Mouse (Mus musculus): ENCODE data around the gene Cnot6.

Cnot6 gene

DNA sequence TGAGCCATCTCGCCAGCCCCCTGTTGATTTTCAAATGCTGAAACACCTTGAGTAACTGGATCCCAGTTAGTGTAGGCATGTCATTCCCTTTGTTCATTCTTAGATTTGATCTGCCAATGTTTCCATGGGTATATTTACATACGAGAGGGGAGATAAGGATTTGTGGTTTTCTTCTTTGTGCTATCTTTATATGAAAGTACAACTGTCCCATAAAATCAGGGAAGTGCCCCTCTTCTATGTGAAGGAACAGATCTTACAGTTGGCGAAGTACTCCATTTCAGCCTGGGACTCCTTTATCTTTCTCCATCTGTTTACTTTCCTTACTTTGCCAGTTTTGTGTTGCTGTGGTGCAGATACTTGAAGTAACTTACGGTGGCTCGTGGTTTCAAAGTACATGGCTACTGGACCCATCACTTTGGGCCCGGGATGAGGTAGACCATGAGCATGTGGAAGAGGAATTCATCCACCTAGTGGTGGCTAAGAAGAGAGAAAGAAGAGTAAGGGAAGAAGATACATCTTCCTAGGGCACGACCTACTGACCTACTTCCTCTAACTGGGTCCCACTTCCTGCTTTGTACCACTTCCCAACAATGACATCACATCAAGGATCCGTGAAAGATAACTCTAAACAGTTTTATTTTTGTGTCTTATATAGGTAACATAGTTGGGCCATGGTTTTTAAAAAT, 7.1 kb upstream of the Cnot6 start:
- in situ Hi-C loops (cut with MseI, MboI), result loop anchor here in 1 of 2 experiments (10.0 kb wide), 1 partner anchor 125 kb away; the partner anchor contains the start of gene Mapk9

DNA sequence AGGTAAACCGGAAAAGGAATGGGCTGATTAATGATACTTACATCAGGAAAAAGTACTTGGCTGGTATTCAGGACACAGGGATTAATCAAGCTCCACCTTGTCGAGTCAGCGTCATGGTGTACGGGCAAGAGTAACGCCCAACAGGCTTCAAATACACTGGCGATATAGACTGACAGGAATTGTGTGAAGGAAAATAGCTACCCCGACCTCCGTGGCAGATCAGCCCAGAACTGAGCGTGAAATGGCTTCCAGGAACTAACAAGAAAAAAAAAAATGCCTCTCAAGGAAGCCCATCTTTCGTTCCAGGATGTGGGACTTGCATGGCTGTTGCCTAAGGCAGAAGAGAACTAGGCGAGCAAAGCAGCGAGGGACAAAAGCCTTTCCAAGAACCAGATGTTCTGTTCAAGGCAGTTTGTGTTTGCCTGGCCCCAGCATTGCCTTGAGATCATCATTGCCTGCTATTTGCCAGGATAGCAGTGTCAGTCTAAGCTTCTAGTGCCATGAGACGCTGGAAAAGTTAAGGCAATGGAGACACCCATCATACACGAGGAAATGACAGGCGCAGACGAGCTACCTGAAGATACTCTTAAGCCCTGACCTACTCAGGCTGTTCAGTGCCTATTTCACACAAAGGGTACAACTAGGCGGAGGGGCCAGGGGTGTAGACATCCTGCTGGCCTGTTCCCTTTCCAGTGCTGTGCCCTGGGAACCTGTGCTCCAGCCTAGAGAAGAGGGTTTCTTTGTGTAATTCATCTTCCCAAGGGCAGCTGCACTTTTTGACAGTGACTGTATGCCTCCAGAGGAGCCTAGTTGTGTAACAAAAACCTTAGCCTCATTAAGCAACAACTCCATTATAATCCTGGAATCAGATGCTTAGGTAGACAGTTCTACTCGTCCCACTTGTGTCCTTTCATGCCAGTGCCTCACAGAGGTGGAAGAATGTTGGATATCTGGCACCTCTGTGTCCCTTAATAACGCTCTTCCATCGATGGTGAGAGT, 1.1 kb upstream of the Cnot6 start:
- in situ Hi-C loops (cut with MseI, MboI), result no loop called here

- in situ Hi-C loops (cut with MseI, MboI), result no loop called here
These were observed 455 bp downstream of the Cnot6 start for GRCm38 (mm10) chr11:49711981-49712554.

- in situ Hi-C loops (cut with MseI, MboI), result no loop called here
These were observed 1.9 kb downstream of the Cnot6 start for GRCm38 (mm10) chr11:49710664-49711063.

DNA sequence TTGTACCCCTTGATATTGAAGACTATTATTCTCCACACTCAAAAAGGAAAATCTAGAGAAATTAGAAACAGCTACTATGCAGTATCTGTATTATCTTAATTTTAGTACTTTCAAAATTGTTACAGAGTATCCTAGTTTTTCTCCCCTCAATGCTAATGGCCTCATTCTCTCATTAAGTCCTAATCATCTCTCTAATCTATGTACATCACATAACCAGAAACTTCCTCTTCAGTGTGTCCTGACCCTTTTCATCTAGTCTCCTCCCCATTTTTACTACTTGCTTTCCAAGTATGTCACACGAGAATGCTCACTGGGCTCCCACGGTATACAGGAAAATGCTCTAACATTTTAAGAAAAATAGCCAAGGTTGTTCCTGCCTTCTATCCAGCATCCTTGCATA, 4.7 kb downstream of the Cnot6 start:
- in situ Hi-C loops (cut with MseI, MboI), result no loop called here

DNA sequence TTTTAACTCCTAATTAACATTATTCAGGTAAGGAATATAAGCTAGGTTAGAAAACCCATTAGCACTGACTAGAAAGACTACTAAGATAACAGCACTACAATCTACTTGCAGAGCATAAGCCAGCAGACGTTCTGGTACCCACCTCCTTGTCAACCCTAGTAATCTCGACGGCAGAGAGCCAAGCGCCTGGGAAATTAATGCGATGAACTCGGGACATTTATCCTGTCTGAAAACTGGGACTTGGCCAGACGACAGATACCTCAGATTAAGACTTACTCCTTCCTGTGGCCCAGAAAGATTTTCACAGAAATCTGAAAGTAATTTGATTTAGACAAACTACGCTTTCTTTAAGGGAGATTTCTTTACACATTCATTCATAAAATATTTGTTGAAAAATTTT, 7.7 kb downstream of the Cnot6 start:
- in situ Hi-C loops (cut with MseI, MboI), result no loop called here

DNA sequence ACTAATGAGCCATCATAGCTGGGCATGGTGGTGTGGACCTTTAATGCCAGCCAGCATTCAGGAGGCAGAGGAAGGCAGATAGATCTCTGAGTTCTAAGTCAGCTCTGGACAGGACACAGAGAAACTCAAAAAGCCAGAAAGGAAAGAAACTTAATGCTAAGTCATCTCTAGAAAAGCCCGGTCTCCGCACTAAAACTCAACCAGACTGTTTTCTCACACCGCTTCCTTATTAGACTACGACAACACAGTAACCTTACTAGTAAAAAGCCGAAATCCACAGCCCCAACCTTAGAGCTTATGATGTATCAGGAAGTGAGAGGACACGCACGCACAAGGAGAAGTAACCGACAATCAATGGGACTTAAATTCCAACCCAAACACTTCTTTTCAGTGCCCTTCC, 10.5 kb downstream of the Cnot6 start:
- in situ Hi-C loops (cut with MseI, MboI), result no loop called here

GRCm38 (mm10) chr11:49699079-49699478, 13.4 kb downstream of the Cnot6 start:
- in situ Hi-C loops (cut with MseI, MboI), result no loop called here

- in situ Hi-C loops (cut with MseI, MboI), result no loop called here
These were observed 14.7 kb downstream of the Cnot6 start for GRCm38 (mm10) chr11:49697779-49698178.

GRCm38 (mm10) chr11:49696472-49696871, 16.1 kb downstream of the Cnot6 start:
- in situ Hi-C loops (cut with MseI, MboI), result no loop called here

DNA sequence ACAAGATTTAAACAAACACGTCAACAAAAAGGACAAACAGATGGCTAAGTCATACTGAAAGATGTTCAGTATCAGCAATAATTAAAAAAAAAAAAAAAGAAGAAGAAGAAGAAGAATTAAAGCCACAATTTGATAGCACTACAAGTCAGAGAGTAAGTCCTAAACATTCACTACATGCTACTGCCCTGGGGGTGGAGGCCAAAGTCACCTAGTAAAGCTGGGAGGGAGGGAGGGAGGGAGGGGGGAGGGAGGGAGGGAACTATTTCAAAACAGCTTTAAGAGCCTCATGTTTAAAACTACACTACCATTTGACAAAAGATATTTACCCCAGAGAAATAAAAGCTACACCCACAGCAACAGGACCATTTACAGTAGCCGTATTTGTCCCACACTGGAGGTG, 16.8 kb downstream of the Cnot6 start:
- in situ Hi-C loops (cut with MseI, MboI), result no loop called here

DNA sequence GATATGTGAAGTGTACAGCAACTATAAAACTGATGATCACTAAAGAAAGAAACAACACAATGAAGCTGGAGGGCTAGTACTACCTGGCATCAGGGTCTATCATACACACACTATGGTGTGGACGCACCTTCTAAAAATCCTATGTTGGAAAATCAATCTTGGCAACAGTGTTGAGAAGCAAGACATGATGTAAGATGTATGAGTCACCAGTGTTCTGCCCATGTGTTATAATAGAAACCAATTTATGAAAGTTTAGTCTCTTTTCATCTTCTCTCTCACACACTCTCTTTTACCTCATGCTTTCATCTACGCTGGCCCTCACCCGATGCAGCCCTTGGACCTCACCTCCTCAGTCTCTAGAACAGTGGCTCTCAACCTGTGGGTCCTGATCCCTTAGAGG, 17.5 kb downstream of the Cnot6 start:
- in situ Hi-C loops (cut with MseI, MboI), result no loop called here

DNA sequence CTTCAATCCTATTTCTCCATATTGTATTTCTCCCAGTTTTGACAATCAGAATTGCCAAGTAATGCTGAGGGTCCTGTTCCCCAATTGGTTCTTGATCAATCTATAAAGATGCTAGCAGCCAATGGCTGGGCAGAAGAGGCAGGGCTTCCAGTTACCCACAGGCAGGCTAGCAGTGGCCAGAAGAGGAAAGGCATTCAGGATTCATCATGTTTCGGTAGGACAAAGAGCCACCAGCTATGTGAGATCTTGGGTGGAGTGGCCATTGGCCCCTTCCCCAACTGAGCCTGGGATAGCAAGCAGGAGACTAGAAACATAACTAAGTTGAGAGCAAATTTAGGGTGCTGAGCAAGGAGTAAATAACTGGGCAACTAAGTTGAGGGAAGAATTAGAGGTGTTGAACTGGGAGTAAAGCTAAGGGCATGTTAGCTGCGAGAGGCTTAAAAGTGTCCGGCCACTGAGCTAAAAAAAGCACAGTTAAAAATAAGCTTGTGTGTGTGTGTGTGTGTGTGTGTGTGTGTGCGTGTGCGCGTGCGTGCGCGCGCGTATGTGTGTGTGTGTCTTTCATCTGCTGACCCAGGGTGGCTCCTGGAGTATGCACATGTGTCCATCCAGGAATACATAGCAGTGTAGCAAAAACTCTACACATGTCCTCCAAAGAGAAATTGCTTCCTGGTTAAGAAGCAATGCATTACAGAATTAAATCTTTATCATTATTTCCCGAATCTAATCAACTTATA, 28.1 kb downstream of the Cnot6 start:
- in situ Hi-C loops (cut with MseI, MboI), result no loop called here

DNA sequence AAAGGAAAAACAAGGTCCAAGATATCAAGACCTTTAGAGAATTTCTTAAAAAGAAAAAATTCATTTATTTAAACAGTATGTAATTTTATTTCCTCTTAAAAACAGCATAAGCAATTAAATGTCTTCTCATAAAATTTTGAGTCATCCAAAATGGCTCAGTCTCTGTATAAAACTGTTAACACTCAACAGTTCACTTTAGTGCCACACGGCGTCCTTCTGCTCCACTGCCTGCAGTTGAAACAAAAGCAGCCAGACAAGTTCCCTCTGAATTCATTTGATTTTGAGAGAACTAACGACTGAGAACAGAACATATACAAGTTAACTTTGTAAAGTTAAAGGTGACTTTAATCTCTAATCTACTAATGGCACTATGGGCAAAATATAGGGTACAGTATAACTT, 39.1 kb downstream of the Cnot6 start:
- in situ Hi-C loops (cut with MseI, MboI), result no loop called here

- in situ Hi-C loops (cut with MseI, MboI), result no loop called here
These were observed 47.1 kb downstream of the Cnot6 start for GRCm38 (mm10) chr11:49665462-49665861.

DNA sequence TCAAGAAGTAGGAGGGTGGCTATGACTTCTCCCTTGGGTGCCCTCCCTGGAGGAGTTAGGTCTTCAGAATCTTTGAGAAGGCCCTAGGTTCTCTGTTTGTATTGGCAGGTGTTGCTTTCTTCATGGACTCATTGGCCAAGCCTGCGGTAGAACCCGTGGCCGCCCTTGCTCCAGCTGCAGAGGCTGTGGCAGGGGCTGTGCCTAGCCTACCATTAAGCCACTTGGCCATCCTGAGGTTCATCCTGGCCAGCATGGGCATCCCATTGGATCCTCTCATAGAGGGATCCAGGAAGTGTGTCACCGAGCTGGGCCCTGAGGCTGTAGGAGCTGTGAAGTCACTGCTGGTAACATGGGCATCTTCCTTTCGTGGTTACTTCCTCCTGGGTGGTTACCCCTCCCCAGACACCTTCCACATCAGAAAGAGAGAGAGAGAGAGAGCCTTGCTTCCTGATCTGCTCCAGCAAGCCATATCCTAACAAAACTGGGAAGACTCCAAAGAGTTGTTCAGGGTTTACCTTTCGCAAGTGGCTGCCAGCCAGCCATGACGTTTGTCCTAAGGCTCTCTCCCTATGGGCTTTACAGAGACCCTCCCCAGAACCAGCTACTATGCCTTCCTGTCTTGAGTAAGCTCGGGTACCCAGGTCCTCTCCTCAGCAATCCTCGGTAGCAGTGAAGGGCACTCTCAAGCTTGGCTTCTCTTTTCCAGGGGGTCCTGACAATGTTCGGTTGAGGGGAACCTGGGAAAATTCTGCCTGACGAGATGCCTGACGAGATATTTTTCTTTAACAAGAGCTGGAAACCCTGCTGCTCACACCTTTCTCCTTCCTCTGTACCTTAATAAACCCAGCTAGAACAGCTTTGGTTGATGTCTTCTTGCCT, 48.0 kb downstream of the Cnot6 start:
- in situ Hi-C loops (cut with MseI, MboI), result no loop called here

GRCm38 (mm10) chr11:49663310-49663709, 49.2 kb downstream of the Cnot6 start, which contains the start of gene Scgb3a1:
TSS of gene Scgb3a1 (plus strand) at chr11:49663610.
- in situ Hi-C loops (cut with MseI, MboI), result no loop called here

DNA sequence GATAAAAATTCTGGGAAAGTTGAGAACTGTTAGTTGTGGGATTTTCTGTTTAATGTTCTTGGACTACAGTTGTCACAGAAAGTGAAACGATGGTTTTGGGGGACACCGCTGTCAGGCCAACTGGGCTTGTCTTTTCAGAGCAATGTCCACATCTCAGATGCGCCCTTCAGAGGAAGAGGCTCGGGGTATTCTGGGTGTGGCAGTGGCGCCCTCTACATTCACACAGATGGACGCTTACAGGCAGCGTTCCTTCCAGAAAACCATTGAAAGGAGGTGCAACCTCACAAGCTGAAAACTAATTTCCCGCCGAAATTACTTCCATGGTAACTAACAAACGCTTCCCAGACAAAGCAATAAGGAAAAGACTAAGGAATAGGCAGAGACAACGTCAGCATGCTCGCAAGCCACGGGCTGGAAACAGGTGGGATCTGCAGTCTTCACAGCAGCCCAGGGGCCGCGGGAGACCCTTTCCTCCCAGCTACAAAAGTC, 50.2 kb downstream of the Cnot6 start:
- in situ Hi-C loops (cut with MseI, MboI), result no loop called here

GRCm38 (mm10) chr11:49659470-49659799, 53.1 kb downstream of the Cnot6 start:
- in situ Hi-C loops (cut with MseI, MboI), result no loop called here

- in situ Hi-C loops (cut with MseI, MboI), result no loop called here
These were observed 53.6 kb downstream of the Cnot6 start for GRCm38 (mm10) chr11:49658791-49659469.
